Mouse (Mus musculus) small intestine, adult 2 months (tissue): ENCODE results near the gene Hs1bp3. TPM values are rescaled to one million over a fixed set of nuclear protein-coding genes. Genes with fewer than 3 reads are reported as not detected.

Source experiments
- H3K27ac ChIP-seq: fragments of 200-500 bp; 2 replicates; pipeline ENCODE4 v1.5.1; 2012; ENCODE audit warnings: low read depth, low read length, control low read depth, inconsistent platforms; ENCODE audit not compliant: insufficient read depth
- H3K27me3 ChIP-seq: fragments of 200-500 bp; 2 replicates; pipeline ENCODE4 v1.6.1; 2012; ENCODE audit warnings: mild to moderate bottlenecking, moderate library complexity, low read length, inconsistent platforms; ENCODE audit not compliant: control insufficient read depth, insufficient read depth
- H3K36me3 ChIP-seq: fragments of 200-500 bp; 2 replicates; pipeline ENCODE4 v1.6.1; 2012; ENCODE audit warnings: mild to moderate bottlenecking, low read length, control low read depth, inconsistent platforms; ENCODE audit not compliant: control insufficient read depth, insufficient read depth
- H3K4me1 ChIP-seq: fragments of 200-500 bp; 2 replicates; pipeline ENCODE4 v1.6.1; 2012; ENCODE audit warnings: low read length, inconsistent platforms, mixed read lengths; ENCODE audit not compliant: control insufficient read depth, insufficient read depth, insufficient read length
- H3K4me3 ChIP-seq: fragments of 200-500 bp; 2 replicates; pipeline ENCODE4 v1.5.1; 2012; ENCODE audit warnings: low read depth, mild to moderate bottlenecking, control low read depth, inconsistent platforms, low read length, moderate library complexity
- CTCF ChIP-seq: fragments of 200-500 bp; IDR thresholded peaks from 2 replicates; pipeline ENCODE4 v1.5.1; 2012; ENCODE audit warnings: low read depth, mild to moderate bottlenecking, control low read depth, inconsistent platforms, low read length, moderate library complexity, mixed read lengths; ENCODE audit not compliant: insufficient replicate concordance, insufficient read length; ENCODE audit errors: extremely low read depth
- POLR2A ChIP-seq: fragments of 200-500 bp; IDR thresholded peaks from 2 replicates; pipeline ENCODE4 v1.6.1; 2012; ENCODE audit warnings: low read depth, mild to moderate bottlenecking, control low read depth, inconsistent platforms, low read length, moderate library complexity
- WGBS: fragments of 180-500 bp; shearing (Covaris S2); methylation state at CpG from one replicate; pipeline ENCODE4 v1.1.7; 2018; 5-methylcytosine and 5-hydroxymethylcytosine counted together
- polyA plus RNA-seq: library from polyadenylated mRNA; depleted of rRNA; stranded (reverse); fragments of >200 nt; gene quantifications from 2 replicates; pipeline ENCODE4 v1.2.3, GENCODE M21; 2012

Hs1bp3 gene
- polyA plus RNA-seq, 1 experiment, result 15.2 TPM

DNA sequence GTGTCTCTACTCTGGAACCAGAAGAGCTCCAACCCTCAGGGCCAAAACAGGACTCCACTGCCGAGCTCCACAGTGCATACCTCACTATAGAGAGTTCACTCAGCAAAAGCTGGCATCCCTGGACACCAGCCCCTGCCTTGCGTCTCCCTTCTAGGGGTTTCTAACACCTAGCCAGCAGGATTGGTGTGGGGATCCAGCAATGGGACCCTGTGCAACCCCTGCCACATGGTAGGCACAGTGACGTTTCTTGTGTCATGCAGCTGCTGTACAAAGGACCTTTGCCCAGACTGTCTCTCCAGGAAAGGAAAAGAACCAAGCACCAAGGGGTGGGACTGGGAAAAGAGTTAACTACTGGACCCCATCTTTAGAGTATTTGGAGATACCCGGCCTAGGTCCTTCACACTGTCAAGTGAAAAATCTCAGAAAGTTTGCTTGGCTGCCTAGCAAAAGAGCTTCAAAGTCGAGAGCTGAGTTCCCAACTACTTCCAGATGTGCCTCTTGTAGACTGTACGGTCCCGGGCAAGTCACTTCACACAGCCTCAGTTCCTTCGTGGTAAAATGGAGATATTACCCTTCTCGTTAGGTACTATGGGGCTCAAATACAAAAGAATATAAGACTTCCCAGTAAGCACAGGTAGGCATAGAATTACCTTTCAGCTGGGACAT, 64.9 kb downstream of the Hs1bp3 start:
- 68% methylated on average over 9 of the region's 9 CpGs for WGBS

DNA sequence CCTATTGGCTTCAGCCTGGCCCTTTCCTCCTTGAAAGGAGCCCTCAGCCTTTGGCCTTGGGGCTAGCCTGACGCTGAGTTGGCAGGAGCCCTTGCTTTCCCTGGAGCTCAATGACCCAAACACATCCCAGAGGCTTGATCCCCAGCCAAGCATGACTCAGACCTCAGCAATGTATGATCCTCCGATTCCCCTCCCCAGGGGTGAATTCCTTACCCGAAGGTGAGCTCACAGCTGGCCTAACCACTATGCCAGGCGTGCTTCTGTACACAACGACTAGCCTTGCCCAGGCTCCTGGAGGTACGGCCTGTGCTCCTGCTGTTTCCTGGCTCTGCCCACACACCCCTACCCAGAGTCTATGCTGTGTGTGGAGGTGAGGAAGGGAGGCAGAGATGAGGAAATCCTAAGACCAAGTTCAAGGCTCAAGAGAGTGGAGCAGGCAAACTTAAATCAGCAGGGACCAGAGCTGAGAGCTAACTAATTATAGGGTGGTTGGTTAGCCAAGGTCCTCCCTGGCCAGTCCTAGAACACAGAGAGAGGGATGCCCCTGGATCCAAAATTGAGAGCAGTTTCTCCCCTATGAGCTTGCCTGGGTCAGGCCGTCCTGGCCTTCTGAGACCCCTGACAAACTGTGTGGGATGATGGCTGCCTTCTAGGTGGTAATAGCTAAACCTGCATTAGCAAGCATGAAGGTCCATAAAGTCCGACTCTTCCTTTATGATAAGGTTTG, 66.7 kb downstream of the Hs1bp3 start:
- H3K36me3 ChIP-seq, result no peaks in the 10 kb centered on the region
- no peak overlapping the region for H3K4me3 ChIP-seq
- no peak overlapping the region for H3K27ac ChIP-seq
- peaks cover 10% of the 10 kb centered on the region; the same call in 1 of the 2 replicates for H3K4me1 ChIP-seq
- 25% methylated on average over 8 of the region's 8 CpGs for WGBS
- TF ChIP-seq CTCF (no peak), POLR2A (no peak)
- no peaks in the 10 kb centered on the region for H3K27me3 ChIP-seq

More for the DNA sequence above, 64.9 kb downstream of the Hs1bp3 start:
- TF ChIP-seq CTCF (no peak), POLR2A (no peak)
- H3K4me1 ChIP-seq, result peaks cover 15% of the 10 kb centered on the region; the same call in 1 of the 2 replicates
- no peaks in the 10 kb centered on the region for H3K36me3 ChIP-seq
- H3K27ac ChIP-seq, result no peak overlapping the region
- no peak overlapping the region for H3K4me3 ChIP-seq
- H3K27me3 ChIP-seq, result no peaks in the 10 kb centered on the region

DNA sequence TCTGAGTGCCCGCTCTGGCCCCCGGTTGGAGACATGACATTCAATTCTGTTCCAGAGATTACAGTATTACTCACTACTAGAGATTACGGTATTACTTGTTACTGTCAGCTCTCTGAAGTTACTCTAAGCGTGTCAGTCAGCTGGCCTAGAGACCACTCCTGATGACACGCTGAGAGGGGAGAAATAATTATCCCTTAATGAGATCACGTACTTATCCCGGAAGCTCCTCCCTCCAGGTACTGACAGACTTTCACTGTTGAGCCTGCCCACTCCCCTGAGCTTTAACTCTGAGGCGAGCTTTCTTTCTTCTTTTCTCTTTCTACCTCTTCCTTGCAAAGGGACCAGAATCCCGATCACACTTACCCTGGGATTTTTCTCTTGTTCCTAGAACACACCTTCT, 67.7 kb downstream of the Hs1bp3 start:
- whole genome bisulfite sequencing, result 85% methylated on average over 9 of the region's 9 CpGs
- no peak for TF ChIP-seq POLR2A
- TF ChIP-seq CTCF, result no peak
- Histone ChIP-seq H3K27ac (no peak overlapping the region), H3K27me3 (no peaks in the 10 kb centered on the region), H3K36me3 (no peaks in the 10 kb centered on the region), H3K4me1 (peaks cover 10% of the 10 kb centered on the region; the same call in 1 of the 2 replicates), H3K4me3 (no peak overlapping the region)

DNA sequence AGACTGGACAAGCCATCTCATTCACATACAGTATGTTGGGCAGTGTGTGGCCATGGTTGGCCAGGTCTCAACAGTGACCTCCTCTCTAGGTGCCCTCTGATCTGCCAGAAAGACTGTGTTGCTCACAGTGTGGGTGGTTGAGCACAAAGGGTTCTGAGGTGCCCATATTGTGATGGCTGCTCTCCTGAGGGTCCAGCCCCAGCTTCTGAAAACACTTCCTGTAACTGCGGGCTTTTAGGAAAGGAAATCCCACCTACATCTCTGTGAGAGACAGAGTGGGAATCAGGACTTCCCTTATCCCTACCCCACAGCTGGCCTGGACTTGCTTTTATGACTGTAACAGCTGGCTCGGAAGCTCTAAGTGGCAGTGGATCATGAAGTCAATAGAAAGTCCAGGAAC, 68.7 kb downstream of the Hs1bp3 start:
- H3K27me3 ChIP-seq, result no peaks in the 10 kb centered on the region
- no peak overlapping the region for H3K4me3 ChIP-seq
- WGBS, result 65% methylated on average over 2 of the region's 2 CpGs
- TF ChIP-seq CTCF (no peak), POLR2A (no peak)
- no peaks in the 10 kb centered on the region for H3K36me3 ChIP-seq
- no peak overlapping the region for H3K27ac ChIP-seq
- H3K4me1 ChIP-seq, result peaks cover 10% of the 10 kb centered on the region; the same call in 1 of the 2 replicates

DNA sequence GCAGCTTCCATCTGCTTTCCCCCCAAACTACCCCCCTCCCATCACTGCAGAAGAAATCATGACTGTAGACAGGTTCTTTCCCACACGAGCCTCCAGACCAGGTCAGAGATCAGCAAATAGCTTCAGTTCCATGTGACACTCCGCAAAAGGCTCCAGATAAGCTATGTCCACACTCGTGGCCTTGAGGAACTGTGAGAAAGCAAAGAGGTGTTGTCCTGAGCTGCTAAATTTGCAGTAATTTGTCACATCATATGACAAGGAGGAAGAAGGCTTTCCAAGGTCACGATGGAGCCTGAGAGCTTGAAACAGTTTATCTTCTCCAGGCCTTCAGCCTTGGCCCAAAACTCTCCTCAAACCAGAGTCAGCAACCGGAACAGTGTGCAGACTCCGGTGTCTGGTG, 70.6 kb downstream of the Hs1bp3 start:
- Histone ChIP-seq H3K4me3 (no peak overlapping the region), H3K27ac (no peak overlapping the region), H3K4me1 (peaks cover 7% of the 10 kb centered on the region; the same call in 1 of the 2 replicates), H3K27me3 (no peaks in the 10 kb centered on the region), H3K36me3 (no peaks in the 10 kb centered on the region)
- WGBS, result 68% methylated on average over 6 of the region's 6 CpGs
- no peak for TF ChIP-seq POLR2A
- TF ChIP-seq CTCF, result no peak

DNA sequence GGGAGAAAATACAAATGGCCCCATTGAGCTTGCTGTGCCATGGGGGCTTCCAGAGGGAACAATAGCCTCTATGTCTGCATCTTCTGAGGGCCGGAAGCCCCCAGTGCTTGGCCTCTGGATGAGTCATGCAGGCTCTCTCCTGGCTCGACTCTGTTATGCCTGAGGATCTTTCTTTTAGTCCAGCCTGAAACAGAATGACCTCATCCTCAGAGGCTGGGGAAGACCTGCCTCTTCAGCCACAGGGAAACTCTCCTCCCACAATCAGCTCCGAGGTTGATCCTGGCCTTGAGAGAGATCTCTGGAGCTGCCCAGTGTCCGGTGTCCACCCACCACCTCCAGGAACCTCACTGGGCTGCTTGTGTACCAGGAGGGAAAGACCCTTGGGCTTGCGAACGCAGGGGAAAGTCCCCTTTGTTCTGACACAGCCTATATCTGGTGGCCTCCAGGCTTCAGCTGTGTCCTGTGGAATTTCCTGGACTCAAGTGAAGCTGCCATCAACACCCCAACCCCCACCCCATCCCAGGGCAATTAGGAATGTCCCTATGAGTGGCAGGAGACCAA, 73.3 kb downstream of the Hs1bp3 start:
- Histone ChIP-seq H3K36me3 (no peaks in the 10 kb centered on the region), H3K27me3 (no peaks in the 10 kb centered on the region), H3K4me1 (no peaks in the 10 kb centered on the region), H3K27ac (no peak overlapping the region), H3K4me3 (no peak overlapping the region)
- 59% methylated on average over 6 of the region's 6 CpGs for WGBS
- no peak for TF ChIP-seq CTCF
- TF ChIP-seq POLR2A, result no peak

DNA sequence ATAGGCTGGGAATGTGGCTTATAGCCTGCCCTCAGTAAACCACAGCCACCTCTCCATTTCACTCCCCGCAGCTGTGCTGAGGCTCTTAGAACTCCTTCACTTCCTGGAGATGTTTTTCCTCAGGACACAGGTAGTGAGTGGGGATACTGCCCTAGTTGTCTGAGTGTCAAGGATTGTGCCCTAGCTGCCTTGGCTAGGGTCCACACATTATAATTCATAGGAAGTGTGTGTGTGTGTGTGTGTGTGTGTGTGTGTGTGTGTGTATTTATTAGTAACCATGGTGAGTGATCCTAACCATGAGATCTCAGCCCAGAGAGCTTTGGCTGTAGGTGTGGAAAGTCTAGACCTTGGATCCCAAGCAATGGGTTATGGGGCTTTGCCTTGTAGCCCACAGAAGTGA, 74.0 kb downstream of the Hs1bp3 start:
- Histone ChIP-seq H3K4me3 (no peak overlapping the region), H3K27ac (no peak overlapping the region), H3K27me3 (no peaks in the 10 kb centered on the region), H3K36me3 (no peaks in the 10 kb centered on the region), H3K4me1 (no peaks in the 10 kb centered on the region)
- 66% methylated on average over 1 of the region's 1 CpGs for WGBS
- TF ChIP-seq CTCF (no peak), POLR2A (no peak)
